Mouse (Mus musculus) lung, adult 2 months (tissue): ENCODE data around the gene Sept5.

Source experiments
- CTCF ChIP-seq: fragments of 200-500 bp; IDR thresholded peaks from 2 replicates; pipeline ENCODE4 v1.5.1; 2011; ENCODE audit warnings: mild to moderate bottlenecking, low read length, control low read depth; ENCODE audit not compliant: insufficient read depth
- POLR2A ChIP-seq: fragments of 200-500 bp; IDR thresholded peaks from 2 replicates; pipeline ENCODE4 v1.6.1; 2011; ENCODE audit warnings: low read depth, mild to moderate bottlenecking, control low read depth, low read length, borderline replicate concordance; ENCODE audit errors: extremely low read depth

DNA sequence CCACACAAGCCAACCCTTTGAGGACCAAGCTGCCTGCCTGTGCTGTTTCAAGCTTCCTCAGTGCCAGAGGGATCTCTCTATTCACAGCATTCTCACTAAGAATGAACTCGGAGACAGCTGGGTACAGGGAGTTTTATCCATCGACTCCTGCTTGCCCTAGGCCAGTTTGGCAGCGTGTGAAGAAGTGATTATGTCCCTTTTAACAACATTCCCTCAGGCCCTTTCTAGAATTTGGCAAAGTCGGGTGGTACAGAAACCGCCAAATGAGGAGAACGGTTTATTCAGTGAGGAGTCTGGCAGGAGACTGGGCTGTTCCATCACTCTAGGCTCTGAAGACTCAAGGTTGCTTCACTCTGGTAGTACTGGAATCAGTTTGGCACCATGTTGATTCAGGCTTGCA is 9.6 kb downstream of the Sept5 start:
- TF ChIP-seq CTCF (no peak), POLR2A (no peak)
